Mouse (Mus musculus): ENCODE results near the gene Tnks1bp1. TPM values are rescaled to one million over a fixed set of nuclear protein-coding genes. Genes with fewer than 3 reads are reported as not detected.

Tnks1bp1 gene
- polyA plus RNA-seq (2012; rRNA removed), result 2.8 and 3.6 TPM in 2 replicates

DNA sequence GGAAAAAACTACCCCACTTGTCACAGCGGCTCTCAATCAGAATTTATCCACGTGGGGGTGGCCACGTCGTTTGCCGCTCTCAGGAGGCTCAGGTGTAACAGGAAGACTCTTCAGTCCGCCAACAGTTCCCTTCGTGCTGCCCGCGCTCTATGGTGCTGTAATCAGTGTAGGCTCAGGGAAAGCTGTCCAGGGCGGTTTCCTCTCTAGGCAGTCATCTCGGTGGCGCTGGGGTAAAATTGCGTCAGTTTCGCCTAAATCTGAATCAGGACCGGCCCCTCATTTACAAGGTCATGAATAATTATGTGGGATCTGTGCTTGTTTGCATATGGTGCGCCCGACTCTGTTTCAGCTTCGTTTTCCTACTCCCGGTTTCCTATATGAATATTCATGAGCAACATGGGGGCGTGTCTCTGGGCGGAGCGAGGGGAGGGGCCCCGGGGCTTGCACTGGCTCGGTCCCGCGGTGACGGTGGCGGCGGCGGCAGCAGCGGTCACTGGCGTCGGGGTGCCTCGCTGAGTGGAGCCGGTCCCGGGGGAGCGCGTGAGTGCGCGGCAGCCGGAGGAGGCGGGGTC lies at the start of gene Tnks1bp1:
Gene Tnks1bp1 (plus strand): TSS at position 427 of the 572 bp plus-strand sequence.

DNA sequence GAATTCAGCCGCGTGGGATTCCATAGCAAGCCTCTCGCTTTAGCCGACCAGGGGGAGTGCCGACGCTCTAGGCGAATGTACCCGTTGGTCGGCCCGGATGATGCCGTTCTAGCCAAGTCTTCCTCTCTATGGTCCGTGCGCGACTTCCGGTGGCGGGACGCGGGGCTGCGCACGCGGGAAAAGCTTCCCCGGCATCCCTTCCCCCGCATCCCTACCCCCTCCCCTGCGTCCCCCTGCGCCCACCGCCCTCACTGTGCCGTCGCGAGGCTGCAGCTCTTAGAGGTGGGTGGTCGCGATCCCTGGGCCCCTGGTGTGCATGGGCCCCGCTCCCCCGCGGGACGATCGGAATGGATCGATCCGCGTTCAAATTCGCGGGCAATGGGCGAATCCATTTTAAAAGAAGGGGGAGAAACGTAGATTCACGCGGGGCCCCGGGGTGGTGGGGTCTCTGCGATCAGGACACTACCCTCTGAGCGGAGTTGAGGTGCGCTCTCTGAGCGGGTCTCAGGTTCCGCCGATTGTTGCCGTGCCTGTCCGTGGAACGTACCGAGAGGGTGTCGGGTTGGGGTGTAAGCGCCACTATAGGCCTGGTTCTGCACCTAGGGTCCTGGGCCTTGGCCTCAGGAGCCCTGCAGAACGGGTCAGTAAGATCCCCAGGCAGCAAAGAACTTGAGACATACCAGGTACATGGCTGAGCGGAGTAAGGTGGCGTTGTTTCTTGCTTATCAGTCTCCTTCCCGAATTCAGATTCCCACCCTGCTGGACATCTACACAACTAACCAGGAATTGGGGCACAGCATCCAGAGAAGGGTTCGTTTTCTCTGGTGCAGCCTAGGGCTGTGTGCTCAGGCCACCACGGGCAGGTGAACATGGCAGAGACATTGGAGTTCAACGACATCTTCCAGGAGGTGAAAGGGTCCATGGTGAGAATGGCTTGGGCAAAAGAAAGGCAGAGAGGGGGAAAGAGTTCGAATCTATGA lies 10.5 kb upstream of the Tnks1bp1 start, which contains the start of the genes Ssrp1 and P2rx3:
Gene Ssrp1 (plus strand): TSS at position 188 of the 980 bp plus-strand sequence.
Gene P2rx3 (minus strand): TSS at position 416 of the 980 bp plus-strand sequence.

Other genes with a start within 250 kb of the Tnks1bp1 start
- gene Ube2l6, start 249.2 kb upstream of the Tnks1bp1 start, polyA plus RNA-seq (2012; rRNA removed), result 288 and 372 TPM in 2 replicates
- 0.24 and 0.31 TPM in 2 replicates for gene Smtnl1, start 225.4 kb upstream of the Tnks1bp1 start, polyA plus RNA-seq (2012; rRNA removed)
- gene Timm10, start 221.0 kb upstream of the Tnks1bp1 start, polyA plus RNA-seq (2012; rRNA removed), result 49.6 and 50.0 TPM in 2 replicates
- 118 and 156 TPM in 2 replicates for gene Slc43a1, start 209.2 kb upstream of the Tnks1bp1 start, polyA plus RNA-seq (2012; rRNA removed)
- gene Rtn4rl2, start 161.3 kb upstream of the Tnks1bp1 start, polyA plus RNA-seq (2012; rRNA removed), result 0.03 and 0.10 TPM in 2 replicates
- 139 and 165 TPM in 2 replicates for gene Slc43a3, start 111.4 kb upstream of the Tnks1bp1 start, polyA plus RNA-seq (2012; rRNA removed)
- 61.1 and 78.0 TPM in 2 replicates for gene Prg2, start 67.6 kb upstream of the Tnks1bp1 start, polyA plus RNA-seq (2012; rRNA removed)
- gene Prg3, start 59.8 kb upstream of the Tnks1bp1 start, polyA plus RNA-seq (2012; rRNA removed), result 4.4 and 5.6 TPM in 2 replicates
- gene Ssrp1, start 10.8 kb upstream of the Tnks1bp1 start, polyA plus RNA-seq (2012; rRNA removed), result 124 and 132 TPM in 2 replicates
- 0.23 and 0.31 TPM in 2 replicates for gene P2rx3, start 10.6 kb upstream of the Tnks1bp1 start, polyA plus RNA-seq (2012; rRNA removed)
- 0.75 and 0.87 TPM in 2 replicates for gene Aplnr, start 88.2 kb downstream of the Tnks1bp1 start, polyA plus RNA-seq (2012; rRNA removed)
- 0.06 and 0.09 TPM in 2 replicates for gene Lrrc55, start 149.2 kb downstream of the Tnks1bp1 start, polyA plus RNA-seq (2012; rRNA removed)

All from liver, embryonic 14 days (tissue).